Mouse (Mus musculus): ENCODE measurements around the gene Ifnk. TPM values are rescaled to one million over a fixed set of nuclear protein-coding genes. Genes with fewer than 3 reads are reported as not detected.

The Ifnk gene
- polyA plus RNA-seq, 1 experiment from 2014 or later = 0.65 TPM

DNA sequence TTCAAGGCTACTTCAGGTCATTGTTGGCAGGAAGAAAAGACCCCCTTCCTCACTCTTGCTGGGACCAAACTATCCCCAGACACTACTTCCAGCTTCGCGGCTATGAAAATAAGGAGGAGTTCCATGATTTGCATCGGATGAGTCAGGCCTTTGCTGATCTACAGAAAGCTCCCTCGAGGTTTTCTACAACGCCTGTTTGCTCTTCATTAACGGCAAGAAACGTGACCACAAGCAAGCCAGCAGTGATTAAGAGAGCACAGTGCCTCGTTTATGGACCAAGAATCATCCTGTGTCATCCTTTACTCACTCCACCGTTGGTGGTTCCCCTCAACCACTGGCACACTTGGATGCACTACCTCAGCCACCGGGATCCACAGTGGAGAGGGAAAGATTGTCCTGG lies 6.1 kb upstream of the Ifnk start:
- no peak for ATAC-seq (ENCODE audit: insufficient number of reproducible peaks, insufficient read depth, low FRiP score, low read depth)
- no peak overlapping the region; the same call in 1 of the 2 replicates for H3K27ac ChIP-seq (ENCODE audit: low read length)

GRCm38 (mm10) chr4:35146597-35146996 lies 5.3 kb upstream of the Ifnk start:
- H3K9me3 ChIP-seq (ENCODE audit: control insufficient read depth, low read depth, low read length) = no peaks in the 10 kb centered on the region
- H3K4me2 ChIP-seq (replicated peaks; ENCODE audit: low read depth, low read length) = no peak overlapping the region
- no peaks in the 10 kb centered on the region for H3K36me3 ChIP-seq (ENCODE audit: control insufficient read depth, insufficient read depth, low read length)
- H3K9ac ChIP-seq (replicated peaks; ENCODE audit: low read depth, low read length) = no peak overlapping the region
- no peak overlapping the region for H3K27ac ChIP-seq (ENCODE audit: low read length)
- no peak for ATAC-seq (ENCODE audit: insufficient number of reproducible peaks, insufficient read depth, low FRiP score, low read depth)
- H3K4me1 ChIP-seq (ENCODE audit: control insufficient read depth, insufficient read depth, low read length) = 0 out of 2 replicates have a peak, but pooled peaks cover 11% of the 10 kb centered on the region
- no peaks in the 10 kb centered on the region for H3K27me3 ChIP-seq (ENCODE audit: control insufficient read depth, insufficient read depth, low read length)
- WGBS = 73% methylated on average over 5 of the region's 5 CpGs
- no peak overlapping the region for H3K4me3 ChIP-seq (ENCODE audit: low read depth, low read length)

More for the DNA sequence above, 6.1 kb upstream of the Ifnk start:
- 81% methylated on average over 10 of the region's 10 CpGs for WGBS
- Histone ChIP-seq H3K9ac (replicated peaks; ENCODE audit: low read depth, low read length) (no peak overlapping the region), H3K4me1 (ENCODE audit: control insufficient read depth, insufficient read depth, low read length) (0 out of 2 replicates have a peak, but pooled peaks cover 11% of the 10 kb centered on the region), H3K4me3 (ENCODE audit: low read depth, low read length) (no peak overlapping the region), H3K4me2 (replicated peaks; ENCODE audit: low read depth, low read length) (no peak overlapping the region), H3K9me3 (ENCODE audit: control insufficient read depth, low read depth, low read length) (no peaks in the 10 kb centered on the region), H3K27me3 (ENCODE audit: control insufficient read depth, insufficient read depth, low read length) (no peaks in the 10 kb centered on the region), H3K36me3 (ENCODE audit: control insufficient read depth, insufficient read depth, low read length) (no peaks in the 10 kb centered on the region)

DNA sequence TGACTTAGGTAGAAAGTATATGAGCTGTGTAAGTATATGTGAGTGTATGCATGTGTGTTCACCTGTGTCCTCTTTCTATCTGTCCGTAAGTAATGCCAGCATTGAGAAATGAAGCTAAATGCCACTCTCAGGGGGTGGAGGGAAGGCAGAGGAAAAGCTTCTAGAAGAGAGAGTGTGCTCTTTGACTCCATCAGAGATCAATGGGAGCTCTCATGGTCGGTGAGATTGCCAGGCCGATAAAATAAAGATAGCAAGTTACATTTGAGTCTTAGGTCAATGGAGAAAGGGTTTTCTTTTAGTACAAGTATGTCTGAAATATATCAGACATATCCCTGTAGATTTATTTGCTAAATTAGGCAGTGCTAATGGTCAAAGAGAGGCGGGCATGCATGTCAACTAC lies 3.5 kb upstream of the Ifnk start:
- no peak overlapping the region for H3K9ac ChIP-seq (replicated peaks; ENCODE audit: low read depth, low read length)
- ATAC-seq (ENCODE audit: insufficient number of reproducible peaks, insufficient read depth, low FRiP score, low read depth) = no peak

DNA sequence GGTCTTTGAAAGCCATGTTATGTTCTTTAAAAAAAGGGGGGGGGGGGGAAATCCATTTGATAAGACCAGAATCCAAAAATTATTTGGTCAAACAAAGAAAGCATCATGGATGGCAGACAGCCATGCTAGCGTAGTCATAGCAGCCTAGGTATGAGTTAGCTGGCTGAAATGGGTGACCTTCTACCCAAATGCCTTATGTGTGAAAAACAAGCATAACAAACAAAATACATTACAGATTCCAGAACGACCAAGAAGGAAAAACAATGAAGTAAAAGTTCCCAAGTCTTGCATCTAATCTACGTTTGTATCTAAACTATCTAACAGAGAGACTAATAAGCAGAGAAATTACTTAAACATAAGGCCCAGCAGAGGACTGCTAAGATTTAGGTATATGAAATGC lies 1.1 kb upstream of the Ifnk start:
- WGBS = 71% methylated on average over 3 of the region's 3 CpGs
- no peak overlapping the region for H3K9ac ChIP-seq (replicated peaks; ENCODE audit: low read depth, low read length)
- H3K4me1 ChIP-seq (ENCODE audit: control insufficient read depth, insufficient read depth, low read length) = peaks cover 5% of the 10 kb centered on the region; the same call in 1 of the 2 replicates
- no peaks in the 10 kb centered on the region for H3K9me3 ChIP-seq (ENCODE audit: control insufficient read depth, low read depth, low read length)
- H3K4me2 ChIP-seq (replicated peaks; ENCODE audit: low read depth, low read length) = no peak overlapping the region
- no peaks in the 10 kb centered on the region for H3K36me3 ChIP-seq (ENCODE audit: control insufficient read depth, insufficient read depth, low read length)
- no peak for ATAC-seq (ENCODE audit: insufficient number of reproducible peaks, insufficient read depth, low FRiP score, low read depth)
- H3K27me3 ChIP-seq (ENCODE audit: control insufficient read depth, insufficient read depth, low read length) = no peaks in the 10 kb centered on the region
- H3K4me3 ChIP-seq (ENCODE audit: low read depth, low read length) = no peak overlapping the region
- H3K27ac ChIP-seq (ENCODE audit: low read length) = no peak overlapping the region

More for the DNA sequence above, 3.5 kb upstream of the Ifnk start:
- WGBS = 90% methylated on average over 4 of the region's 4 CpGs
- H3K4me3 ChIP-seq (ENCODE audit: low read depth, low read length) = no peak overlapping the region
- H3K27ac ChIP-seq (ENCODE audit: low read length) = no peak overlapping the region
- no peaks in the 10 kb centered on the region for H3K27me3 ChIP-seq (ENCODE audit: control insufficient read depth, insufficient read depth, low read length)
- no peak overlapping the region for H3K4me2 ChIP-seq (replicated peaks; ENCODE audit: low read depth, low read length)
- no peaks in the 10 kb centered on the region for H3K9me3 ChIP-seq (ENCODE audit: control insufficient read depth, low read depth, low read length)
- 0 out of 2 replicates have a peak, but pooled peaks cover 9% of the 10 kb centered on the region for H3K4me1 ChIP-seq (ENCODE audit: control insufficient read depth, insufficient read depth, low read length)
- H3K36me3 ChIP-seq (ENCODE audit: control insufficient read depth, insufficient read depth, low read length) = no peaks in the 10 kb centered on the region

- ATAC-seq (ENCODE audit: insufficient number of reproducible peaks, insufficient read depth, low FRiP score, low read depth) = no peak
- no peak overlapping the region for H3K9ac ChIP-seq (replicated peaks; ENCODE audit: low read depth, low read length)
These were observed 2.2 kb downstream of the Ifnk start for GRCm38 (mm10) chr4:35154051-35154450.

DNA sequence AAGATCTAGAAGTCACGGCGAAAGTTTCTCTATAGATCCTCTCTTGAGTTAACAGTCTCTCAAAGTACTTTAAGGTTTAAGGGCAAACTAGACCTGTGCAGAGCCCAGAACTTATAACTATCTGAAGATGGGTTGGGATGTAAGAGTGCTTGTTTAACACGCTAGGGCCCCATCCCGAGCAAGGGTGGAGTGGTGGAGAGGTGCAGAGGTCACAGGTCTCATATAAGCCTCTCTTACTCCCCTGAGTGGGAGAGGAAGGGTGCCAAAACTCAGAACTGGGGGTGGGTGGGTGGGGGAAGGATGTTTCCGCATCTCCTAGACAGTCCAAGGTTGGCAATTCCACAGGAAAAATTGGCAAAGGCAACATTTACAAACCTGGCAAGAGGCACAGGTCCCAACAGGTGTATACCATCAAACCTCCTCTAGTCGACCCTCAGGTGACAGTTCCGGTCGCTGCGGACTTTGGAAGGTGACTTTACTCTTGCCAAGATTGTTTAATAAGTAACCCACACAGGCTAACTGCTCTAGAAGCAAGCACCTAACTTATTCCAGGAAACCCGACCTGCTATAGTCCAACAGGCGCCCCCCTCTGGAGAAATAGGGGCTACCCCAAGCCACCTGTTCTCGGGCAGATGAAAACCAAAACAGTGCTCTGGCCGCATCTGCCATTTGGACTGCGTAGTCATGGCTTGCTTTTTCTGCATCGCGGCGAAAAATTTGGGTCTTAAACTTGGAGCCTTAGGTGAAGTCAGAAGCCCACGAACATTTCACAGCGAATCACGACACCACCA lies 3.5 kb downstream of the Ifnk start:
- H3K27me3 ChIP-seq (ENCODE audit: control insufficient read depth, insufficient read depth, low read length) = no peaks in the 10 kb centered on the region
- peak; percentile 43; the same call in 1 of the 2 replicates for ATAC-seq (ENCODE audit: insufficient number of reproducible peaks, insufficient read depth, low FRiP score, low read depth)
- 17% methylated on average over 20 of the region's 20 CpGs for WGBS
- H3K4me3 ChIP-seq (ENCODE audit: low read depth, low read length) = peak overlapping the region; percentile 68
- H3K9me3 ChIP-seq (ENCODE audit: control insufficient read depth, low read depth, low read length) = no peaks in the 10 kb centered on the region
- peak overlapping the region; percentile 92 for H3K27ac ChIP-seq (ENCODE audit: low read length)
- peak overlapping the region; percentile 83 for H3K4me2 ChIP-seq (replicated peaks; ENCODE audit: low read depth, low read length)
- peaks cover 5% of the 10 kb centered on the region; the same call in 1 of the 2 replicates for H3K4me1 ChIP-seq (ENCODE audit: control insufficient read depth, insufficient read depth, low read length)
- H3K36me3 ChIP-seq (ENCODE audit: control insufficient read depth, insufficient read depth, low read length) = no peaks in the 10 kb centered on the region
- H3K9ac ChIP-seq (replicated peaks; ENCODE audit: low read depth, low read length) = peak overlapping the region; percentile 73

More at GRCm38 (mm10) chr4:35154051-35154450, 2.2 kb downstream of the Ifnk start:
- Histone ChIP-seq H3K4me1 (ENCODE audit: control insufficient read depth, insufficient read depth, low read length) (peaks cover 5% of the 10 kb centered on the region; the same call in 1 of the 2 replicates), H3K27ac (ENCODE audit: low read length) (no peak overlapping the region), H3K27me3 (ENCODE audit: control insufficient read depth, insufficient read depth, low read length) (no peaks in the 10 kb centered on the region), H3K4me2 (replicated peaks; ENCODE audit: low read depth, low read length) (no peak overlapping the region), H3K4me3 (ENCODE audit: low read depth, low read length) (no peak overlapping the region), H3K9me3 (ENCODE audit: control insufficient read depth, low read depth, low read length) (no peaks in the 10 kb centered on the region), H3K36me3 (ENCODE audit: control insufficient read depth, insufficient read depth, low read length) (no peaks in the 10 kb centered on the region)
- WGBS = 28% methylated on average over 3 of the region's 3 CpGs

DNA sequence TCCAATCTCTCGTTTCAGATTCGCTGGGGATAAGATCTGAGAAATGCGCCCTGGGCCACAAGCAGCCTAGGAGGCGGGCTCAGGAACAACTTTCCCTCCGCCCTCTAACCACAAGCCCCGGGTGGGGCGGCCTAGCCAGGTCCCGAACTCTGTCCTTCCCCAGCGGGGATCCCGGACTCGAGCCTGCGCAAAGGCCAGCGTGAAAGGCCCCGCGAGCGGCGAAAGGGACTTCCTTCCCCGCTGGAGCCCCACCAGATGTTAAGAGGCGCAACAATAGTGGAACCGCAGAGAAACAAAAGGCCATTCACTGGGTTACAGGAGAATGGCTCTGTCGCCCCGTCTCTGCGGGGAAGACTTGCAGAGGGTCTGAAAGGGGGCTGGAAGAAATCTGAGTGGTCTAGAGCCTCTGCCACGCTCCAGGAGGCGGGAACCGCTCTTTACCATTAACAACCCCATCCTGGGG lies 4.3 kb downstream of the Ifnk start:
- H3K4me1 ChIP-seq (ENCODE audit: control insufficient read depth, insufficient read depth, low read length) = peaks cover 5% of the 10 kb centered on the region; the same call in 1 of the 2 replicates
- ATAC-seq (ENCODE audit: insufficient number of reproducible peaks, insufficient read depth, low FRiP score, low read depth) = peak; percentile 68
- peak overlapping the region; percentile 73 for H3K9ac ChIP-seq (replicated peaks; ENCODE audit: low read depth, low read length)
- H3K27me3 ChIP-seq (ENCODE audit: control insufficient read depth, insufficient read depth, low read length) = no peaks in the 10 kb centered on the region
- peak overlapping the region; percentile 68 for H3K4me3 ChIP-seq (ENCODE audit: low read depth, low read length)
- no peaks in the 10 kb centered on the region for H3K36me3 ChIP-seq (ENCODE audit: control insufficient read depth, insufficient read depth, low read length)
- H3K4me2 ChIP-seq (replicated peaks; ENCODE audit: low read depth, low read length) = peak overlapping the region; percentile 83
- H3K27ac ChIP-seq (ENCODE audit: low read length) = peak overlapping the region; percentile 92
- no peaks in the 10 kb centered on the region for H3K9me3 ChIP-seq (ENCODE audit: control insufficient read depth, low read depth, low read length)
- WGBS = under 1% methylated on average over 26 of the region's 26 CpGs

DNA sequence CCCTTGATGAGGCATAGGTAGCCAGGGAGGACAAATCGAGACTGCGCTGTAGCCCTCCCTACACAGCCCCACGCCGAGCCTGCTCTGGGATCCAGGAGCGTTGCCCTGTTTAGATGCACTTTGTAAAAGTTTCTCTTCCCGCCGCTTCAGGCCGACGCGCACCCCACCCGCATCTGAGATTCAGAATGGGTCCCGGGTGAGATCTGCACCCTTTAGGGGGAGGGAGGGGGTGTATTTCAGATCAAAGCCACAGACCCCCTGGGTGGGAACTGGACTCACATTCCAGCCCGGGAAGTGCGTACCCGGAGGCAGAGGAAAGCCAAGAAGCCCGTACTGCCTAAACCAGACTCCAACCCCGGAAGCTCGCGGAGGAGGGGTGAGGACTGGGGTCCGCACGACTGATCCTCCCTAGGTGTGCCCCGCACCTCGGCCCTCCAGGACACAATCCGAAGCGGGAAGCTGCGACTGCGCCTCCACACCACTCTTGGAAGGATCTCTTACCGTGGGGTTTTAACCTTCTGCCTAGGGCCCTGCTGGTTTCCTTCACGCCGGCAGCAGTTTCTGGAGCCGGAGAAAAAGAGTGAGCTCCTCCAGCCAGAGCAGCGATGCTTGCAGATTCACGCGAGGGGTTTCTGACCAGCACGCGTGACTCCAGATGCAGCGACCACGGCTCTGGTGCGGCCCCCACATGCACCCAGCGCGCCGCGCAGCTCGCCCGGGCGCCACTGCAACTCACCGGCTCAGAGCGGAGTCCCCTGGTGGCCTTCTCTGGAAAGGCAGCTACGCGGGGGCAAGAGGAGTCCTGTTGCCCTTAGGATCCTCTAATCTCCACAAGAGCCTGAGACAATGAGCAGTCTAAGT lies 5.1 kb downstream of the Ifnk start, which contains the start of gene Mob3b:
Gene Mob3b (minus strand): TSS at position 734 of the 861 bp plus-strand sequence.
- Histone ChIP-seq H3K4me1 (ENCODE audit: control insufficient read depth, insufficient read depth, low read length) (peaks cover 5% of the 10 kb centered on the region; the same call in 1 of the 2 replicates), H3K4me2 (replicated peaks; ENCODE audit: low read depth, low read length) (peak within 1 kb of the TSS; percentile 83), H3K36me3 (ENCODE audit: control insufficient read depth, insufficient read depth, low read length) (no peaks in the 10 kb centered on the region), H3K9ac (replicated peaks; ENCODE audit: low read depth, low read length) (peak within 1 kb of the TSS; percentile 73), H3K27me3 (ENCODE audit: control insufficient read depth, insufficient read depth, low read length) (no peaks in the 10 kb centered on the region), H3K4me3 (ENCODE audit: low read depth, low read length) (peak within 1 kb of the TSS; percentile 68), H3K9me3 (ENCODE audit: control insufficient read depth, low read depth, low read length) (no peaks in the 10 kb centered on the region), H3K27ac (ENCODE audit: low read length) (peak within 1 kb of the TSS; percentile 92)
- WGBS = under 1% methylated on average over 50 of the region's 50 CpGs
- ATAC-seq (ENCODE audit: insufficient number of reproducible peaks, insufficient read depth, low FRiP score, low read depth) = peak; percentile 72
